Mouse (Mus musculus) neural tube, embryonic 13.5 days (tissue): ENCODE data around the gene Wscd2. TPM values are rescaled to one million over a fixed set of nuclear protein-coding genes. Genes with fewer than 3 reads are reported as not detected.
A peak's percentile ranks its signal among the peaks of the same experiment; 100 is the strongest.

Experiments used
- ATAC-seq: fragments of 200-750 bp; cut with Nextera tagmentation; 2 replicates; pipeline ENCODE4 v1.8.0; 2017; ENCODE audit warnings: low read depth, mild to moderate bottlenecking, moderate TSS enrichment, moderate library complexity
- H3K27ac ChIP-seq: fragments of 300-500 bp; sonication (generic); replicated peaks from 2 replicates; pipeline ENCODE4 v1.5.1; 2015; ENCODE audit warnings: moderate library complexity, mild to moderate bottlenecking, inconsistent platforms
- H3K27me3 ChIP-seq: fragments of 300-500 bp; sonication (generic); 2 replicates; pipeline ENCODE4 v1.6.1; 2015; ENCODE audit warnings: mild to moderate bottlenecking, inconsistent platforms
- H3K36me3 ChIP-seq: fragments of 300-500 bp; sonication (generic); 2 replicates; pipeline ENCODE4 v1.6.1; 2015; ENCODE audit warnings: mild to moderate bottlenecking, inconsistent platforms
- H3K4me1 ChIP-seq: fragments of 300-500 bp; sonication (generic); replicated peaks from 2 replicates; pipeline ENCODE4 v1.6.1; 2015; ENCODE audit warnings: inconsistent platforms
- H3K4me2 ChIP-seq: fragments of 300-500 bp; sonication (generic); 2 replicates; pipeline ENCODE4 v1.6.1; 2015; ENCODE audit warnings: inconsistent platforms, mild to moderate bottlenecking, moderate library complexity
- H3K4me3 ChIP-seq: fragments of 300-500 bp; sonication (generic); 2 replicates; pipeline ENCODE4 v1.5.1; 2015; ENCODE audit warnings: mild to moderate bottlenecking, inconsistent platforms
- H3K9ac ChIP-seq: fragments of 300-500 bp; sonication (generic); 2 replicates; pipeline ENCODE4 v1.6.1; 2015; ENCODE audit warnings: moderate library complexity, mild to moderate bottlenecking, inconsistent platforms
- H3K9me3 ChIP-seq: fragments of 300-500 bp; sonication (generic); 2 replicates; pipeline ENCODE4 v1.6.1; 2016; ENCODE audit warnings: inconsistent platforms
- WGBS: fragments of 180-500 bp; shearing (Covaris S2); methylation state at CpG from one replicate; pipeline ENCODE4 v1.1.7; 2015; 5-methylcytosine and 5-hydroxymethylcytosine counted together
- polyA plus RNA-seq: library from polyadenylated mRNA; unstranded; fragments of >200 nt; fragmentation: Nextera tagmentation; extraction: Ambion mirVana; gene quantifications from 2 replicates; pipeline ENCODE4 v1.2.1, GENCODE M21; 2015

The Wscd2 gene
- 16.3 and 16.5 TPM in 2 replicates for polyA plus RNA-seq

DNA sequence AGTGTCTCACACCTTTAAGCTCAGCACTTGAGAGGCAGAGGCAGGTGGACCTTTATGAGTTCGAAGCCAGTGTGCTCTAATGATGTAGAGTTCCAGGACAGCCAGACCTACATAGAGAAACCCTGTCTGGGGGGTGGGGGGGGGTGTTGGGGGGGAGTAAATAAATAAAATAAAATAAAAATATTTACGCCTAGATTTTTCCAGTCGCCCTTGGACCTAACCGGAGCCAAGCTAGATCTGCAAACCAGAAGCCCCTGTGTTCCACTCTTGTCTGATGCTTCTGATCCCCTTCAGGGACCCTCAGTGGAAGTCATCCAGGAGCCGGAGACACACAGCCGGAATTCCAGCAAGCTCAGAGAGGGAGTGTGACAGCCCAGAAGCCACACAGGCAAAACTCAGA is at the start of gene Wscd2:
TSS of gene Wscd2 (plus strand) at position 301 of the 400 bp plus-strand sequence.
- peak within 1 kb of the TSS; percentile 95 for H3K9ac ChIP-seq
- peaks cover 47% of the 10 kb centered on the region for H3K4me1 ChIP-seq
- no peaks in the 10 kb centered on the region for H3K9me3 ChIP-seq
- H3K4me2 ChIP-seq = peak within 1 kb of the TSS; percentile 85
- ATAC-seq = no peak; the same call in 1 of the 2 replicates
- H3K27ac ChIP-seq = peak within 1 kb of the TSS; percentile 90
- peak within 1 kb of the TSS; percentile 72 for H3K4me3 ChIP-seq
- H3K27me3 ChIP-seq = peaks cover 22% of the 10 kb centered on the region
- 57% methylated on average over 6 of the region's 6 CpGs for WGBS
- H3K36me3 ChIP-seq = no peaks in the 10 kb centered on the region

DNA sequence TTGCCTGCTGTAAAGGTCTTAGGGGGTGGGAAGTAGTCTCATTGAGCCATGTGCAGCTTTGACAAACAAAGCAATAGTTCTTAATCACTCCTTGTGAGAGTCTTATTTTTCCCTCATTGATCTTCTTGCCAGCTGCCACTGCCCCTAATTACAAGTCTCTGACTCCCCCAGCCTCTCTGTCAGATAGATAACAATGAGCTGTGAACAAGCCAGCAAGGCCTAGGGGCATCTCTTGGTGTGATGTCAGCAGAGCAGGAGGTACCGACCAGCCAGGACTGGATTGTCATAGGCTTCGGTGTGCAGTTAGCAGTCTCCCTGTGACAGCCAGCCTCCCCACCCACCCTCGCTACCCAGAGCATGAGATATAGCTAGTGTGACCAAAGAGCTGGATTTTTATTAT is 48.0 kb upstream of the Wscd2 start:
- H3K4me1 ChIP-seq = peaks cover 22% of the 10 kb centered on the region
- H3K27ac ChIP-seq = peak overlapping the region; percentile 67; the same call in 1 of the 2 replicates
- ATAC-seq = peak; percentile 54
- no peak overlapping the region for H3K4me3 ChIP-seq
- H3K4me2 ChIP-seq = no peak overlapping the region
- no peaks in the 10 kb centered on the region for H3K27me3 ChIP-seq
- no peaks in the 10 kb centered on the region for H3K9me3 ChIP-seq
- 30% methylated on average over 3 of the region's 3 CpGs for WGBS
- H3K9ac ChIP-seq = no peak overlapping the region
- H3K36me3 ChIP-seq = no peaks in the 10 kb centered on the region

DNA sequence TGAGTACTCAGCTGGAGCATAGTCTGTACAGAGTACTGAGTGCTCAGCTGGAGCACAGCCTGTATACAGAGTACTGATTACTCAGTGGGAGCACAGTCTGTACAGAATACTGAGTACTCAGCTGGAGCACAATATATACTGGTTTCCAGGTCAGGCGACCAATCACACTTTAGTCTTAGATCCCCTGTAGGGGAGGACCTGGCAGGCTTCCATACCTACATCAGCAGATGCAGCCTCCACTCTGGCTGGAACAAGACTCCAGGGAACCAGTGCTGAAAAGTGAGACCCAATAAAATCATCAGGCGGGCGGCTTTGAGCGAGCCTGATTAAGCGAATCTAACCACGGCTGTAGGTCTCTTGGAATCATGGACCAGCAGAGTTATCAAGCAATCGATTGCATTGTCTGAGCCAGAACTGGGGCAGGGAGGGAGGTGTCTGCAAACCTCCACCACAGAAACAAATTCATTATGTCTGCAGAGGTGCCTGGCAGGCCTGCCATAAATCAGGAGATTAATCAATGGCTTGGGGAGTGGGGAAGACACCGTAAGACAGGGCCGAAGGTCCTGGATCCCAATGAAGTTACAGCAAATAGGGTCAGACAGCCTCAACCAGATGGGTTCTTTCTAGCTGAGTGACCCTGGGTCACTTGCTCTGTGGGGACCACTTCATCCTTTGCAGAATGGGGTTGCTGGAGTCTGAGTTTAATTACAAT is 42.0 kb upstream of the Wscd2 start:
- Histone ChIP-seq H3K4me2 (no peak overlapping the region), H3K27me3 (no peaks in the 10 kb centered on the region), H3K27ac (peak overlapping the region; percentile 75), H3K36me3 (no peaks in the 10 kb centered on the region), H3K9ac (no peak overlapping the region), H3K4me1 (peaks cover 35% of the 10 kb centered on the region), H3K4me3 (no peak overlapping the region), H3K9me3 (no peaks in the 10 kb centered on the region)
- 8% methylated on average over 9 of the region's 9 CpGs for WGBS
- ATAC-seq = peak; percentile 82

DNA sequence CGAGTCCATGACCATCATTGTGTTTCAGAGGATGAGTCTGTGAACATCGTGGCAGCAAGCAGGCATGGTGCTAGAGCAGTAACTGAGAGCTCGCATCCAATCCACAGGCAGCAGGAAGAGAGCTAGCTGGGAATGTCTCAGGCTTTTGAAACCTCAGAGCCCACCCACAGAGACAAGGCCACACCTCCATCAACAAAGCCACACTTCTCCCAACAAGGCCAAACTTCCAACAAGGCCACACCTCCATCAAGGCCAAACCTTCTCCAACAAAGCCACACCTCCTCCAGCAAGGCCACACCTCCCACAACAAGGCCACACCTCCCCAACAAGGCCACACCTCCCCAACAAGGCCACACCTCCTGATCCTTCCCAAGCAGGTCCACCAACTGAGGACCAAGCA is 40.8 kb upstream of the Wscd2 start:
- Histone ChIP-seq H3K27ac (no peak overlapping the region; the same call in 1 of the 2 replicates), H3K9me3 (no peaks in the 10 kb centered on the region), H3K27me3 (no peaks in the 10 kb centered on the region), H3K4me1 (peaks cover 40% of the 10 kb centered on the region), H3K9ac (no peak overlapping the region), H3K4me3 (no peak overlapping the region), H3K36me3 (no peaks in the 10 kb centered on the region), H3K4me2 (no peak overlapping the region)
- 60% methylated on average over 3 of the region's 3 CpGs for WGBS
- no peak for ATAC-seq

DNA sequence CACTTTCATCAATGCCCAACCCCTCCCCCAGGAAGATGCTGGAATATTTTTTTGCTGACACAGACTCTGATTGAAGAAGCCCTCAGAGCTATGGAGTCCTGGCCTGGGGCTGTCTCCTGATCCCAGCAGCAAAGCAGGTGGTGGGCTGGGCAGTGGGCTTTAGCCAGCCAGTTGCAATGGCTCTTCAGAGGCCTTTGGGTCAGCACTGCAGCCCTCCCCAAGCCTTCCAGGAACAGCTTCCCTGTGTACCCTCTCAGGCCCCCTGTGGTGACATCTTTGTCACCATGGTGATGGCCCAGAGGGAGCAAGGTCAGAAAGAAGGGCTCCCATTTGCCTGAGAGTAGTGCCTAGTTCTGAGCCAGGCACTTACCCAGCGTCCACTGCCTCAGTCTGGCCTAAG is 37.4 kb upstream of the Wscd2 start:
- Histone ChIP-seq H3K4me2 (no peak overlapping the region), H3K9me3 (no peaks in the 10 kb centered on the region), H3K27ac (0 out of 2 replicates have a peak overlapping the region, but pooled peaks have one; percentile 11), H3K9ac (no peak overlapping the region), H3K4me3 (no peak overlapping the region), H3K27me3 (no peaks in the 10 kb centered on the region), H3K36me3 (no peaks in the 10 kb centered on the region), H3K4me1 (peaks cover 31% of the 10 kb centered on the region)
- 5% methylated on average over 1 of the region's 1 CpGs for whole genome bisulfite sequencing
- no peak for ATAC-seq

DNA sequence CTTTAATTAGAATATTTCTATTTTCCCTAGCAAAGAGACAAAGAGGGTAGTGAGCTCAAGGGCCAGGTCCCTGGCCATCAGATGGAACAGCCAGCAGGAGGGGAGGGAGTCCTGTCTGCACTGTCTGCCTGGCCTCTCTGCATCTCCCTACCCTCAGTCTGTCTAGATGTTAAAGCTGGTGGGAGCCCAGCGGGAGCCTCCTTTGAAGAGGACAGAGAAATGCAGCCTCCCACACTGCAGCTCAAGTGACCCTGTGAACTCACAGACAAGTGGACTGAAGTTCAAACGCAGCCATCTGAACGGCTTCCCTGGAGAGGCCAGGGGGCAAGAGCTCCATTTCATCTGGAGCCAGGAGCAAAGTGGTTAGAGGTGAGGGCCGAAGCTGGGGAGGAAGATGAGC is 36.8 kb upstream of the Wscd2 start:
- 1% methylated on average over 4 of the region's 4 CpGs for WGBS
- Histone ChIP-seq H3K36me3 (no peaks in the 10 kb centered on the region), H3K4me2 (no peak overlapping the region), H3K4me3 (no peak overlapping the region), H3K27me3 (no peaks in the 10 kb centered on the region), H3K9me3 (no peaks in the 10 kb centered on the region), H3K4me1 (peaks cover 24% of the 10 kb centered on the region), H3K9ac (no peak overlapping the region), H3K27ac (peak overlapping the region; percentile 11; the same call in 1 of the 2 replicates)
- ATAC-seq = no peak

DNA sequence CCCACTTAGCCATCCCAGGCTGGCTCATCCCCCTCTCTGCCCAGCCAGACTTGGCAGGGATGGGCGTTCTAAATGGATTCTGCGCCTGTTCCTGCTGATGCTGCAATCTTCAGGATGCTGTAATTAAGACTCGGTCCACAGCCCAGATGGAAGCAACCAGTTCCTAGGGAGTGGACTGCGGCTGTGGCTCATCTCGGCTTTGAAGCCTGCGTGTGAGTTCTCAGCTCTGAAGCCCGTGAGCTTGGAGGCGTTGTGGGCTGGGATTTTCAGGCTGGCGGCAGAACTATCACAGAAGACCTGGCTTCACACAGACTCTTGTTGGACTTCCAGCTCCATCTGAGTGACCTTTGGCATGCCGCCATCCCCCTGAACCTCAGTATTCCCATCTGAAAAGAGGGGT is 34.1 kb upstream of the Wscd2 start:
- Histone ChIP-seq H3K36me3 (no peaks in the 10 kb centered on the region), H3K9ac (no peak overlapping the region), H3K9me3 (no peaks in the 10 kb centered on the region), H3K27me3 (peaks cover 12% of the 10 kb centered on the region), H3K4me3 (no peak overlapping the region), H3K4me2 (no peak overlapping the region), H3K4me1 (peaks cover 31% of the 10 kb centered on the region), H3K27ac (no peak overlapping the region)
- ATAC-seq = no peak
- WGBS = 73% methylated on average over 10 of the region's 10 CpGs

DNA sequence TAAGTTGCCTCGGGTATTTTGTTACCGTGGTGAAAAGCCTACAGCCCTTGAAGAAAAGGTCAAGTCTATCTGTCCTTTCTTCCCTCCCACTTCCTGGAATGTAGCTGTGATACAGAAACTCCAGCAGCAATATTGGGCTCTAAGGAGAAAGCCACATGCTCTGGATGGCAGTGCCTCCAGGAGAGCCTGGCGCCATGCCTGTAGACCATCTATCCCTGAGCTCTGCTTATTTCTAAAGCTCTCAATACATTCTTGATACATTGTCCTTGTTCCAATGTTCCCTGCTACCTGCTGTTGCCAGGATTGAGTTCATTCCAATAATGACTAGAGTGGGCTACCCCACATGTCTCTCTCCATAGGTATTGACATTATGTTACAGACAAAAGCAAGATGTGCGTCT is 33.4 kb upstream of the Wscd2 start:
- WGBS = 90% methylated on average over 4 of the region's 4 CpGs
- no peak overlapping the region for H3K27ac ChIP-seq

DNA sequence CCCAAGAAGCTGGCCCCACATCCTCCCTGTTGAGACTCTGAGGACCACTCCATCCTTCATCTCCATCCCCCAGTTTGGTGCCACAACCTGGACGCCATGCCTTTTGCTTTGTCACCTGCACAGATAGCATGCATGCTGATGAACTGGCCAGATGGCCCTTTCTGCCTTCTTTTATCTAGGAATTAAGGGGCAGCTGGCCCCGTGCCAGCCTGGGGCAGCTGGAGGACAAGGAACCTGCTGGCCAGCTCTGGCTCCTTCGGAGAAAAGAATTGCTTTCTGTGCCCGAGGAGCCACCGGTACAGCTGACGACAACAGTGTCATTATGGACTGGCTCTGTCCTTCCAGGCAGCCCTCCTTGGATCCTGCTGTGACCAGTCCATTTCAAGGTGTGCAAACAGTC is 32.9 kb upstream of the Wscd2 start:
- ATAC-seq = no peak
- no peak overlapping the region for H3K4me2 ChIP-seq
- no peaks in the 10 kb centered on the region for H3K36me3 ChIP-seq
- H3K4me3 ChIP-seq = no peak overlapping the region
- H3K4me1 ChIP-seq = peaks cover 42% of the 10 kb centered on the region
- no peaks in the 10 kb centered on the region for H3K9me3 ChIP-seq
- H3K9ac ChIP-seq = no peak overlapping the region
- 31% methylated on average over 6 of the region's 6 CpGs for WGBS
- no peak overlapping the region for H3K27ac ChIP-seq
- H3K27me3 ChIP-seq = peaks cover 16% of the 10 kb centered on the region

More for the DNA sequence above, 33.4 kb upstream of the Wscd2 start:
- Histone ChIP-seq H3K9ac (no peak overlapping the region), H3K4me1 (peaks cover 37% of the 10 kb centered on the region), H3K4me3 (no peak overlapping the region), H3K4me2 (no peak overlapping the region), H3K36me3 (no peaks in the 10 kb centered on the region), H3K9me3 (no peaks in the 10 kb centered on the region), H3K27me3 (peaks cover 15% of the 10 kb centered on the region)
- ATAC-seq = no peak

DNA sequence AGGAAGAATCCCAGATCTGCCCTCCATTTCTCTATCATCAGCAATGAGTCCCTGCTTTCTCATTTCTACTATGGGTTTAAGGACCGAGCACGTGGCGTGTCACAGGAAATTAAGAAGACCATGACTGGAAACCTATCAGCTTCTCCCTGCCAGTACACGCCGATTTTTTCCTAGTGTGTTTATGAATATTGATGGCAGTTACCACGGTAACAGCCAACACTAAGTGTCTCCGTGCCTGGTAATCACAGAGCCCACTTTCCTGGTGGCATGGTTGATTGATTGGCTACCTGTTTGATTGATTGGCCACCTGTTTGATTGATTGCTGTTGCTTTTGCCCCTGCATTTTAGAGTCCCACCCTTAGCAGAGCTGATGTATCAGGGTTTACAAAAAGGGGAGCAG is 30.2 kb upstream of the Wscd2 start:
- no peaks in the 10 kb centered on the region for H3K9me3 ChIP-seq
- peaks cover 34% of the 10 kb centered on the region for H3K4me1 ChIP-seq
- H3K9ac ChIP-seq = no peak overlapping the region
- no peaks in the 10 kb centered on the region for H3K36me3 ChIP-seq
- no peak overlapping the region for H3K27ac ChIP-seq
- WGBS = 40% methylated on average over 7 of the region's 7 CpGs
- no peak for ATAC-seq
- peaks cover 25% of the 10 kb centered on the region for H3K27me3 ChIP-seq
- H3K4me3 ChIP-seq = no peak overlapping the region
- no peak overlapping the region for H3K4me2 ChIP-seq

DNA sequence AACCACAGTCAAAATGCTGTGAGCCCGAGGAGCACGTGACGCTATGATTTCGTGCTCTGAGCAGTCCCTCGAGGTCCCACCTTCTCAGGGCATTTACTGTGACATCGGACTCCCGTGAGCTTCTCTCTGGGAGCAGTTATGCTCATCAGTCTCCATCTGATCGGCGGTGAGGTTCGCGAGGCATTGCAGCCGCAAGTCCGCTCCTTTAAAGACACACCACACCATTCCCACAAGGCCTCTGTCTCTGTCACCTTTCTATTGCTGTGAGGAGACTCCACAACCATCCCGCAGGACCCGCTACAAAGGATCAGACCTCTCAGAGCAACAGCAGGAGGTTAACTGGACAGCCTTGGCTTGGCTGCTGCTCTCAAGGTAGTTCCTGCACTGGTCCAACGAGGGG is 28.6 kb upstream of the Wscd2 start:
- H3K9ac ChIP-seq = peak overlapping the region; percentile 56
- peak overlapping the region; percentile 46; the same call in 1 of the 2 replicates for H3K27ac ChIP-seq

DNA sequence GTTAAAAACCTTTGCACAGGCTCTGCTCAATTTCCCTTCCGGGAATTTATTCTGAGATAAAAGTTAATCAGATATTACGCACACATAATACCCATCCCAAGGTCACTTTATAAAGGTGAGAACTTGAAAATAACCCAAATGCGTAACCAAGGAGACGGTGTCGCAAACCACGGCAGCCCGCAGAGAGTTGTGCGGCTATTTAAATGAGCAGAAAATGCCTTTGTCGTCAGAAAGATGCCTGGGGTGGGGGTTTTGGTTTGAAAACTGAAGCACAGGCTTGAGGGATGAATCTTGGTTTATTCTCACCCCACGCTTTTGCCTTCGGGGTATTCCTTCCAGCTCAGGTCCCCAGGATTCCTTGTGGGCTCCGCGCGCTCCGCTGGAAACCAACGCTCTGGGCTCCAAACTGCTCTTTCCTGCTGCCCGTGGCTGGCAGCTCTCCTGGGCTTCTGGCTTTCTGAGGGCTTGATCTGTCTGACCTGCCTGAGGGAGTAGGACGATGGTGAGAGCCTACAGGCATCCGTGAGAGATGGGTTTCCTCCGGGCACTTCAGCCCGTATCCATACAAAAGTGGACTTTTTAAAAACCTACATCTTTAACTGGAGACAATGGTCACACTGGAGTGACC is 28.0 kb upstream of the Wscd2 start:
- Histone ChIP-seq H3K4me2 (peak overlapping the region; percentile 52), H3K4me3 (peak overlapping the region; percentile 15), H3K9ac (peak overlapping the region; percentile 56), H3K4me1 (peaks cover 40% of the 10 kb centered on the region), H3K36me3 (no peaks in the 10 kb centered on the region), H3K9me3 (no peaks in the 10 kb centered on the region), H3K27ac (0 out of 2 replicates have a peak overlapping the region, but pooled peaks have one; percentile 9), H3K27me3 (peaks cover 25% of the 10 kb centered on the region)
- ATAC-seq = 0 out of 2 replicates have a peak, but pooled peaks have one; percentile 24
- WGBS = 23% methylated on average over 21 of the region's 21 CpGs

More for the DNA sequence above, 28.6 kb upstream of the Wscd2 start:
- H3K4me1 ChIP-seq = peaks cover 35% of the 10 kb centered on the region
- H3K36me3 ChIP-seq = no peaks in the 10 kb centered on the region
- ATAC-seq = 0 out of 2 replicates have a peak, but pooled peaks have one; percentile 48
- peak overlapping the region; percentile 52 for H3K4me2 ChIP-seq
- H3K27me3 ChIP-seq = peaks cover 25% of the 10 kb centered on the region
- 8% methylated on average over 16 of the region's 16 CpGs for WGBS
- H3K9me3 ChIP-seq = no peaks in the 10 kb centered on the region
- H3K4me3 ChIP-seq = peak overlapping the region; percentile 15
